Mouse (Mus musculus): ENCODE results near the gene Ahr.

Gene Ahr

DNA sequence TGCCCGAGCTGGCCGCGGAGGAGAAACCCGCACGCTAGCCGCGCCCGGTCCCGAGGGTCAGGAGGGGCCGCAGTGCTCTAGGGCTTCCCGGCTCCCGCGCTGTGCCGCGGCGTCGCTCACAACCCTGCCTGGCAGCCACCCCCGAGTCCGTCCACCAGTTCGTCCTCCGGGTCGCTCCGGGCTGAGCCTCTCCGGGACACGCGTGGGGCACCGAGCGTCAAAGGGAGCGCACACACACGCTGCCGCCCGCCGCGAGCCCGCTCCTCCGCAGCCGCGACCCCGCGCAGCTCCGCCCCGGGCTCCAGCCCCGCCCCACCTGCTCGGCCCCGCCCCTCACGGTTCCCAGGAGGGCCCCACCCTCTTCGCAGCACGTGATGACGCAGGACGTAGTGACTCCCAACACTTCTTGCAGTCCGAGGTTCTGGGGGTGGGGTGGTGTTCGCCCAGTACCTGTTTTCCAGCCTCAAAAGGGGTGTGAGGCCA lies at the start of gene Ahr:
Gene Ahr, minus strand, starts transcription at position 285 of the 483 bp plus-strand sequence.
- peak; percentile 75 for DNase-seq (ENCODE audit: low read depth)

DNA sequence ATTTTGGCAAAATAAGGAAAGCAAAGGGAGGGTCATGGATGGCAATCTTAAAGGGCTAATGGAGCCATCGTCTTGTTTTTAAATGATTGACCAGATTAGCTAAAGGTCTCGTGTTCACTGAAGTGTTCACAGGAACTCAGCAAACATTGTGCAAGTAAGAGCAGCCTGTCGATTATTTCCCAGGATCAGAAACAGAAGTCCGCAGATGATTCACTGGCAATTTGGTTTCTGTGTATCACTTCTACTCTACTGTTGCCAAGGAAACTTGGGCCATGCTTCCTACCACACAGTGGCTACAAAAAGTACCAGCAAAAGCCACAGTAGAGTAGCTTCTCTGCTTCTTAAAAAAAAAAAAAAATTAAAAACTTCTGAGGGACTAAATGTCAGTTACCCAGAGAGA lies 44.0 kb upstream of the Ahr start:
- DNase-seq (ENCODE audit: low read depth): peak; percentile 24

- DNase-seq (ENCODE audit: low read depth): no peak
These were observed 41.3 kb upstream of the Ahr start for GRCm38 (mm10) chr12:35576107-35576506.

DNA sequence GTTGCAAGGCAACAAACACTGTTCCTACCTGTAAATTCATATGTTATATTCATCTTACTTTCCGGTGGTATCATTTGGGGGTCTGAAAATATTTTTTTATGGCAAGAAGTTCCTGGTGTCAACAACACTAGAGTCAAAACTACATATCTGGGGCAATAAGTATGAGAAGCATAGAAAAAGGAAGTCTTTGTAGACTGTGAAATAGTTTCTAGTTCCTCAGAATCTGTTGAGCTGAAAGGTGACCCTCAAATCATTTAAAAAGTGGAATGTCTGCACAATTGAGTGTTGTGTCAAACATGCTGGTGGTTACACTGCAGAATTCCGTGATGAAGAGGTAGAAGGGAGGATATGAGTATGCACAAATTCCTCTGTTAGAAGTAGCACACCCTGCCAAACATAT lies 38.9 kb upstream of the Ahr start:
- DNase-seq (ENCODE audit: low read depth): no peak

DNA sequence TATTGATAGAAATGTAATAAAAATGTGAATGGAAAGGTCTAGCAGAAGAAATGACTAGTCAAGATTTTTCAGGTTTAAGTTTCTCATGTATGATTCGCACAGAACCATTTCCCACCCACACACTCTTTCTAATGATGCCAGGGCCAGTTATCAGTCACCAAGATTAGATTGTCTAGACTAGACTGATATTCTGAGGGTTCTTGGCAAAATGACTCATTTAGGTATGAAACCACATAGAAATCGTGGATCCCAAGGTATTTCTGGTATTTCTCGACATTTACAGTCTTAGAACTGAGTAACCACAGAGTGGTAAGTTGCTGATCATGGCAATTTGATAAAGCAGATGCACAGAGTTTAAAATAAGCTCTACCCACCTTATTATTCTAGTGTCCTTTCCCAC lies 28.0 kb upstream of the Ahr start:
- DNase-seq (ENCODE audit: low read depth): no peak

- DNase-seq (ENCODE audit: low read depth): no peak
These were observed 24.0 kb upstream of the Ahr start for GRCm38 (mm10) chr12:35558868-35559267.

DNA sequence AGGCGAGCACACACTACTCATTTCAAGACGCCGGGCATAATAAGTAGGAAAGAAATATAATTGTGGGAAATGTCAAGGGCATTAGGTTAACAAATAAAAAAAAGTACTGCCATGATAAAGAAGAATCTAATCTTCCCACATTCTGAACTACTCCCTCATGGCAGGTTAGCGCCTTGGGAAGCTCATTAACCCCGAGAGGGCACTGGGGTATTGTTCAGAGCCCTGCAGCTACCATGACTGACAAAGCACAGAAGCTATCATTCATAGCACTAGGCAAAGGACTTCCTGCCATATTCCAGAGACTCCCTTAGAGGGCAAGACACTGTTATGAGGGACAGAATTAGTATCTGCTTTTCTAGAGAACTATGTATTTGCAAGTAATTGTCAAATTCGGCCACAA lies 21.1 kb upstream of the Ahr start:
- DNase-seq (ENCODE audit: low read depth): no peak

DNA sequence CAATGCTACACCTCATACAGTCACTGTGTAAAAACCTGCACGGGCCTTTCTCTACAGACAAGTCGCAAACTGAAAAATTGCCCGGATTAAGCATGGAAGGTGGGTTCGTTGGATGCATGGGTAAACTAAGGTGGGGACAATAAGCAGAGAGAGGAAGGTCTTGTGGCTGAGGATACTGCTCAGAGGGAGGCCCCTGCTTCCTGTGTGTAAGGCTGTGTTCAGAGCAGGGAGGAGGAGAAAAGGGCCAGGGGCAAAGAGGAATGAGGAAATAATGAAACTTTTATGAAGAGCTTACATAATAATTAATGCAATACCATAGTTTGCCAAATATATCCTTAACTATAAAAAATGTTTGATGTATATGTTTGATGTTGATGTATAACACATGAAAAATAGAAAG lies 19.5 kb upstream of the Ahr start:
- DNase-seq (ENCODE audit: low read depth): peak; percentile 28

DNA sequence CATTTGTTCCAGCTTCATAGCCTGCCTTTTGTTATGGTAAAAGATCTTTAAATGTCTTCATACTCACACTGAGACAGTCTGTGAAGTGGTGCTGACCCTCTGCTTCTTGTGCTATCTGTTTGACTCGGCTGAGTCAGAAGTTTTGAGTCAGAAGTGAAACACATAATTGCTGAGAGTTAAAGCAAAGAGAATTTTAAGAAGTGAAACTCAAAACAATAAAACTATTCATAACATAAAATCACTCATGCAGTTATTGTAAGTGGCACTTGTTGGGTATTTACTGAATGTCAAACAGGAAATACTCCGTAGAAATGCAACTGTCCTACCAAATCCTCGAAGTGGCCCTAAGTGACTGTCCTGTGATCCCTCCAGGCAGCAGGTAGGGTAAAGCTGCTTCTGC lies 18.3 kb upstream of the Ahr start:
- no peak for DNase-seq (ENCODE audit: low read depth)

GRCm38 (mm10) chr12:35550299-35550698 lies 15.5 kb upstream of the Ahr start:
- no peak for DNase-seq (ENCODE audit: low read depth)

DNA sequence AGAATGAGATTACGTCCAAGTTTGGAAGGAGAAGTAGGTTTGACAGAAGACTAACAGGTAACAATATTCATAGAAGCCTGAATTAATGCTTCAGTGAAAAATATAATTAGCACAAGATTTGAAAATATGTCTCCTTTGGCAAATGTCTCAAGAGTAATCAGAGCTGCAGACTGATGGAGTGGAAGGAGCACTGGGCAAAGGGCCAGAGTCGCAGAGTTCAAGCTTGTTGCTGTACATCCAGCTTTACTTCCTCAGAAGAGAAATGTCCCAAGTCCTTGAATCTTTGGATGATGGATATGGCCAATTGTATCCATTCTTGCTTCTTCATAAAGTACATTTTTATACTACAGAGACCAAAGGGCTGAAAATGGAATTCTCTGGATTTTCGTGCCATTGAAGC lies 8.0 kb upstream of the Ahr start:
- no peak for DNase-seq (ENCODE audit: low read depth)

DNA sequence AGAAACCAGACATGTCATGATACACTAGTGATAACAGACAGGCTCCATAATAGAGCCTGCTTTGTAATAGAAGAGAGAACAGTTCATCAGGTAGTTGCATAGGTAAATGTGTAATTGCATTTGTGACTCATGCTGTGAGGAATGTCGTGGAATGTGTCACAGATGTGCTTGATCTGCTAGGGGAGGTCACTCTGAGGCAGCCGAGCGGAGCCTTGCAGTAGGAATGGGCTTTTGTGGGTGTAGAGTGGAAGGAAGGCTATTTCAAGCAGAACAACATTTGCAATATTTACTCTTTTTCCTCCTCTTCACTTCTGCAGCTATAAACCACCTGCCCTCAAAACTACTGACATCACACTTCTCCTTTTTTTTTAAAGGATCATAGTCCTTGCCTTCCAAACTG lies 4.0 kb upstream of the Ahr start:
- DNase-seq (ENCODE audit: low read depth): no peak

DNA sequence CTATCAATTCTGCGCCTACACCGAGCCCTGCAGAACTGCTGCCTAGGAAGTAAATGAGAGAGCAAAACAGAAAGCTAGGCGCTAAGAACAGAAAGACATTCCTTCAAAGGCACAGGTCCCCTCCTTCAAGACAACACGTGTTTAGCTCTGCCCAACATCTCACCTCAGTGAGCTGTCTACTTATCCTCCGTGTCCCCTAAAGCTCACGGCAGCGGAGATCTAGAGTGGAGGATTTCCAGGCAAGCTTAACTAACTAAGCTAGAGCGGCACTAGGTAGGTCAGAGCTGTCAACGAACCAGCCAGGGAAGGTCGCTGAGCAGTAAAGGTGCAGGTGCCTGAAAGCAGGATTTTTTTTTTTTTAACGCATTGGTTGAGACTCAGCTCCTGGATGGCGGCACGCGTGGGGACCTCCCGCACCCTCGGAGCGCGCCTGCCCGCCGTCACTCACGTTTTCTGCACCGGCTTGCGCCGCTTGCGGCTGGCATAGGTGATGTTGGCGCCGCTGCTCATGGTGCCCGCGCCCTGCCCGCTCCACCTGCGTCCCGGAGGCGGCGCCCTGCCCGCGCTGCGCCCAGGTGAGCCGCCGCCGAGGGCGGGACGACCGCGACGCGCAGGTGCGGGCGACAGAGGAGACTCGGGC lies 604 bp downstream of the Ahr start:
- DNase-seq (ENCODE audit: low read depth): peak; percentile 65

- DNase-seq (ENCODE audit: low read depth): no peak
These were observed 1.1 kb downstream of the Ahr start for GRCm38 (mm10) chr12:35533748-35534113.

DNA sequence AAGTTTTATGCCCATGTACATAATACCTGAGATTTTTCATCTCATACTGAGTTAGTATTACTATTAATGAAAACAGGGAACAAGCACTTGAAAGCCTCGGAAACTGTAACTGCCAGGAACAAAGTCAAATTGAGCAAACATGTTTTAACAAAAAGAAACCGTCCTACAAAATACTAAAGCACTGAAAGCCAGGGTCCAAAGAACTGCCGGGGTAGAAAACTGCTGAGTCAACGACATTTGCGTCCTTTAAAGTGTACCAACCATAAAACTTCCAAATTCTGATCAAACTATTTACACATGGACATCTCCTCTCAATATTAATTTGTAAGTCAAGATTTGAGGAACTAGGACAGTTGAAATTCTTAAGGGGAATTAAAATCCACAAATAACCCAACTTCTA lies 1.7 kb downstream of the Ahr start:
- no peak for DNase-seq (ENCODE audit: low read depth)

- DNase-seq (ENCODE audit: low read depth): peak; percentile 84
These were observed 2.7 kb downstream of the Ahr start for GRCm38 (mm10) chr12:35532151-35532550.

- DNase-seq (ENCODE audit: low read depth): no peak
These were observed 4.3 kb downstream of the Ahr start for GRCm38 (mm10) chr12:35530587-35530986.

DNA sequence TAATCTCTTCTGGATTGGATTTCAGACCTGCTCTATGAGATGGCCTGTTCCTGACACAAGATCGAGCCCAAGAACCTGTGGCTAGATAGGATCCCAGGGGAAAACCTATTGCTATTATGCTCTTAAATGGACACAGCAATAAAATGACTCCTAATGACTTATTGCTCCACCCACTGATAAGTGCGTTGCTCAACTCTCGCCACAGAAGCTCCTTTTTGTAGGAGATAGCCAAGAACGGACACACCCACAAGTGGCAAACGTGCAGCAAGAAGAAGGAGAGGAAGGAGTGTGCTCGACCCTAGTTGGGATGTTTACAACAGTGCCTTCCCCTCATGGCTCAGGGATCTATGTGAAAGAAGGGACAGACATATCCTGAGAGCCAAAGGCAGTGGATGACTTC lies 7.4 kb downstream of the Ahr start:
- DNase-seq (ENCODE audit: low read depth): no peak

DNA sequence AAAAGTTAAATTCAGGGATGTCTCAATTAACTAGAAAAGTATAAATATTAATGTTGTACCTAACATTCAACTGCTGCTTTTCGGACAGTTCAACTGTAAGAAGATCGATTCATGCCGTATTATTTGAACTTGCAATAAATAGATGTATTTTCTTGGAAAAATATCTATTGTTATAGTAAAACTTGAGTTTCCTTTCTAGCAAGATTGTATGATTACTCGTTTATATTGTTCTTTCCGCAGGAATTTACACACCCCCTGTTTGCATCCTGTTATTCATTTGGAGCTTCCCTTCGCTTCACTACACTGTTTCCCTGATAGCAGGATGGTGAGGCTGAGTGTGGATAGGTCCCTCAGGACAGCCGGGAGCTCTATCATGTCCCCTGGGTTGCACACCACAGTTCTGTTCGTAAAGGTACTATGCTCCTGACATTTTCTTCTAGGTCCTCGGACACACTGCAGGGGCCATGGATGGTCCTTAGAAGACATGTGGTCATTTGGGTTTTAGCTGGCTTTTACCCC lies 12.2 kb downstream of the Ahr start:
- DNase-seq (ENCODE audit: low read depth): no peak

GRCm38 (mm10) chr12:35515621-35516020 lies 19.2 kb downstream of the Ahr start:
- DNase-seq (ENCODE audit: low read depth): no peak

GRCm38 (mm10) chr12:35514671-35515070 lies 20.2 kb downstream of the Ahr start:
- DNase-seq (ENCODE audit: low read depth): no peak

GRCm38 (mm10) chr12:35510711-35511110 lies 24.1 kb downstream of the Ahr start:
- DNase-seq (ENCODE audit: low read depth): no peak

GRCm38 (mm10) chr12:35506383-35506782 lies 28.5 kb downstream of the Ahr start:
- no peak for DNase-seq (ENCODE audit: low read depth)

- DNase-seq (ENCODE audit: low read depth): no peak
These were observed 30.8 kb downstream of the Ahr start for GRCm38 (mm10) chr12:35504081-35504480.

All from naive thymus-derived CD4-positive, alpha-beta T cell, adult 2 months (primary cell).